Mouse (Mus musculus) lung, postnatal 0 days (tissue): ENCODE measurements around the gene Cdc14b.

Source experiments
- CTCF ChIP-seq: IDR thresholded peaks from 2 replicates; pipeline ENCODE4 v1.5.1; 2016; ENCODE audit warnings: antibody characterized with exemption, mild to moderate bottlenecking
- EP300 ChIP-seq: IDR thresholded peaks from 2 replicates; pipeline ENCODE4 v1.6.1; 2016; ENCODE audit warnings: antibody characterized with exemption, mild to moderate bottlenecking, control low read depth

DNA sequence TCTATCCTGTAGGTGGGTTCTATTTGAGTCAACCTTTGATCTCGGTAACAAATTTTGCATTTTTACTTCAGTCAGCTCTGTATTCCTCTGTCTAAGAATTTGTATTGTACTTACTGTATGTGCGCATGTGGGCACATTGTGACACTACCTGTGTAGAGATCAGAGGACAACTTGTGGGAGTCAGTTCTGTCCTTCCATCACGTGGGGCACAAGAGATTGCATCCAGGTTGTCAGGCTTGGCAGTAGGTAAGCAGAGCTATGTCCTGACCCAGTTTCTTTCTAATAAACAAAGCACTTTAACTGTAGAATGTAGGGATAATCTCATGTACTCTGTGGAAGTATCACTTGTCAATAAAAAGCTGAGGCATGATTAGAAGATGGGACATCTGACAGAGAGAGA lies 39.0 kb upstream of the Cdc14b start:
- TF ChIP-seq EP300 (no peak), CTCF (no peak)
